Mouse (Mus musculus) hindbrain, embryonic 16.5 days (tissue): Measurements from ENCODE around the gene Mxra7. TPM values are rescaled to one million over a fixed set of nuclear protein-coding genes. Genes with fewer than 3 reads are reported as not detected.
"Not testable (repeated sequence)": the region's sequence is repeated elsewhere in the genome, so short reads cannot be mapped to it uniquely, and the experiment has no call there.

ENCODE experiments used
- ATAC-seq: fragments of 200-750 bp; cut with Nextera tagmentation; 2 replicates; pipeline ENCODE4 v1.8.0; 2017; ENCODE audit warnings: moderate TSS enrichment, moderate library complexity
- H3K27ac ChIP-seq: fragments of 300-500 bp; sonication (generic); 2 replicates; pipeline ENCODE4 v1.5.1; 2014; ENCODE audit warnings: low read depth, mild to moderate bottlenecking, control low read depth, low read length, moderate library complexity
- H3K27me3 ChIP-seq: fragments of 300-500 bp; sonication (generic); replicated peaks from 2 replicates; pipeline ENCODE4 v1.6.1; 2014; ENCODE audit warnings: low read length; ENCODE audit not compliant: control insufficient read depth, insufficient read depth
- H3K36me3 ChIP-seq: fragments of 300-500 bp; sonication (generic); 2 replicates; pipeline ENCODE4 v1.6.1; 2014; ENCODE audit warnings: mild to moderate bottlenecking, low read length, moderate library complexity, mixed read lengths; ENCODE audit not compliant: control insufficient read depth, insufficient read depth
- H3K4me1 ChIP-seq: fragments of 300-500 bp; sonication (generic); 2 replicates; pipeline ENCODE4 v1.6.1; 2014; ENCODE audit warnings: low read depth, low read length; ENCODE audit not compliant: control insufficient read depth, insufficient read depth
- H3K4me2 ChIP-seq: fragments of 300-500 bp; sonication (generic); 2 replicates; pipeline ENCODE4 v1.6.1; 2014; ENCODE audit warnings: mild to moderate bottlenecking, low read length, control low read depth, moderate library complexity
- H3K4me3 ChIP-seq: fragments of 300-500 bp; sonication (generic); 2 replicates; pipeline ENCODE4 v1.5.1; 2014; ENCODE audit warnings: mild to moderate bottlenecking, low read length, control low read depth, moderate library complexity
- H3K9ac ChIP-seq: fragments of 300-500 bp; sonication (generic); 2 replicates; pipeline ENCODE4 v1.6.1; 2014; ENCODE audit warnings: low read depth, mild to moderate bottlenecking, control low read depth, low read length, moderate library complexity
- H3K9me3 ChIP-seq: fragments of 300-500 bp; sonication (generic); 2 replicates; pipeline ENCODE4 v1.6.1; 2014; ENCODE audit warnings: mild to moderate bottlenecking, low read length, moderate library complexity; ENCODE audit not compliant: control insufficient read depth
- WGBS: fragments of 180-500 bp; shearing (Covaris S2); extraction: QIAGEN DNeasy Blood & Tissue Kit; methylation state at CpG from one replicate; pipeline ENCODE4 v1.1.7; 2014; 5-methylcytosine and 5-hydroxymethylcytosine counted together
- polyA plus RNA-seq: library from polyadenylated mRNA; unstranded; fragments of >200 nt; fragmentation: Nextera tagmentation; extraction: Ambion mirVana; gene quantifications from 2 replicates; pipeline ENCODE4 v1.2.1, GENCODE M21; 2015

Mxra7 gene
- polyA plus RNA-seq, 1 experiment from 2014 or later, result 37.7 TPM

DNA sequence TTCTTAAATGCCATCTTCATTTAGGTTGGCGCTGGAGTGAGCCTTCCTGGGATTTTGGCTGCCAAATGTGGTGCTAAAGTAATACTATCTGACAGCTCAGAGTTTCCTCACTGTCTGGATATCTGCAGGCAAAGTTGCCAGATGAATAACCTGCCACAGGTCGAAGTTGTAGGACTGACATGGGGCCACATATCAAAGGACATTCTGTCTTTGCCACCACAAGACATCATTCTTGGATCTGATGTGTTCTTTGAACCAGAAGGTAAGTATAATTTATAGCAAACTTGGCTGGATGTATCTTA lies 21.0 kb upstream of the Mxra7 start:
- not testable (repeated sequence) for H3K27ac ChIP-seq, H3K4me3 ChIP-seq, H3K4me2 ChIP-seq, ATAC-seq, H3K9ac ChIP-seq, H3K9me3 ChIP-seq, H3K27me3 ChIP-seq, H3K36me3 ChIP-seq
- 76% methylated on average over 2 of the region's 2 CpGs for WGBS
- peaks cover 20% of the 10 kb centered on the region for H3K4me1 ChIP-seq

- Histone ChIP-seq H3K4me2 (no peak overlapping the region), H3K9ac (no peak overlapping the region), H3K4me1 (peaks cover 20% of the 10 kb centered on the region), H3K36me3 (peaks cover 8% of the 10 kb centered on the region; the same call in 1 of the 2 replicates), H3K9me3 (no peaks in the 10 kb centered on the region), H3K27me3 (no peaks in the 10 kb centered on the region), H3K27ac (no peak overlapping the region), H3K4me3 (no peak overlapping the region)
- ATAC-seq, result no peak
- whole genome bisulfite sequencing, result 82% methylated on average over 5 of the region's 5 CpGs
Observed at GRCm38 (mm10) chr11:116848086-116848876, 20.4 kb upstream of the Mxra7 start.

DNA sequence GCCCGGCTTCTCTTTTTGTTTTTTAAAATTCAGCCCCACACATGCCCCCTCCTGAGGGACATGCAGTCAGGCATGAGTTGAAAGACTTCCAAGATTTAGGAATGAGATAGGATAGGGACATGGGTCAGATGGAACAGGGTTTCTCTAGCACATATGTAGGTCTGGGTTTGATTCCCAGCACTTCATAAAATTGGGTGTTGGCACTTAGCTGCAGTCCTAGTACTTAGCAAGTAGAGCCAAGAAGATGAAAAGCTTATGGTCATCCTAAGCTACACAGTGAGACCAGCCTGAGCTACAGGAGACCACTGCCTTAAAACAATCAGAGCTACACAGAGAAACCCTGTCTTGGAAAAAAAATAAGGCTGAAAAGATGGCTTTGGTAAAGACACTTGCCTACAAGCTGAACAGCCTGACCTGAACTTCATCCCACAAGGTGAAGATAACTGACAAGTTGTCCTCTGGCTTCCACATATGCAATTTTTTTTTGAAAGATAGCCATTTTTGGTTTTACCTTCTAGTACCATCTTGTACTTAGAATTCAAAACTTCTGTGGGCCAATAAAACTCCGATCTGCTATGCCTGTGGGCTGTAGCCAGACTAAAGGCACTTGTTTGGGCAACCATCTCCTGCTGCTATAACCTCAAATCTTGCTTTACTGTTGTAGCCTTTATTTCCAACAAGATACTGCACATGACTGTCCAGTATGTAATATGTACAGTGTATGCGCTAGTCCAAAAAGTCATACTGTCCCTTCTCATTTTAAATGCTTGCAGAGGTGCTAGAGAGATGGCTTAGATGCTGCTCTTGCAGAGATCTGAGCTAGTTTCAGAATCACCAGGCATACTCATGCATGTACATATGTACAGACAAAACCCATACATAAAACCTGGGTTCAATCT lies 19.6 kb upstream of the Mxra7 start:
- Histone ChIP-seq H3K4me1 (peaks cover 20% of the 10 kb centered on the region), H3K4me3 (no peak overlapping the region), H3K27me3 (no peaks in the 10 kb centered on the region), H3K36me3 (peaks cover 8% of the 10 kb centered on the region; the same call in 1 of the 2 replicates), H3K27ac (no peak overlapping the region), H3K9me3 (no peaks in the 10 kb centered on the region), H3K4me2 (no peak overlapping the region), H3K9ac (no peak overlapping the region)
- ATAC-seq, result no peak
- WGBS, result 88% methylated on average over 3 of the region's 3 CpGs

DNA sequence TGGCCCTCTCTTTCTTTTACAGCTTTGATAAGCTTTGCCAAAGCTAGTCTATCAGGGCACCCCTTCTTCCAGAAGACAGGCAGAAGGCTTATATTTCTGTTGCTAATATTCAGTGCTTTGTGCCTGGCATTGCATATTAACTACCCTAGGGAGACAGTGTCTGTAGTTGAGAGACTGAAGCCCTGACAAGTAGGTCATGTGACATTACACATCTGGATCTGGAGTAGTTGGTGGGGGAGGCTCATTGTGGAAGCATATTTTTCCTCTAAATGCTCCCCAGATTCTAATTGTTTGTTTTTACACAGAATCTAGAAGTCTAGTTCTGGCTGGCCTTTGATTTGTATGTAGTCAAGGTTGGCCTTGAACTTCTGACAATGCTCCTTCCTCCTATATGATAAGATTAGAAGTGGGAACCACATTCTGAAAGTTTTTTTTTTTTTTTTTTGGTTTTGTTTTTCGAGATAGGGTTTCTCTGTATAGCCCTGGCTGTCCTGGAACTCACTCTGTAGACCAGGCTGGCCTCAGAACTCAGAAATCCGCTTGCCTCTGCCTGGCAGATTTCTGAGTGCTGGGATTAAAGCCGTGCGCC lies 18.8 kb upstream of the Mxra7 start:
- Histone ChIP-seq H3K4me3 (no peak overlapping the region), H3K27ac (no peak overlapping the region), H3K9ac (no peak overlapping the region), H3K36me3 (peaks cover 8% of the 10 kb centered on the region; the same call in 1 of the 2 replicates), H3K4me2 (no peak overlapping the region), H3K4me1 (peaks cover 25% of the 10 kb centered on the region), H3K27me3 (no peaks in the 10 kb centered on the region), H3K9me3 (no peaks in the 10 kb centered on the region)
- WGBS, result 80% methylated on average over 4 of the region's 4 CpGs
- ATAC-seq, result no peak

DNA sequence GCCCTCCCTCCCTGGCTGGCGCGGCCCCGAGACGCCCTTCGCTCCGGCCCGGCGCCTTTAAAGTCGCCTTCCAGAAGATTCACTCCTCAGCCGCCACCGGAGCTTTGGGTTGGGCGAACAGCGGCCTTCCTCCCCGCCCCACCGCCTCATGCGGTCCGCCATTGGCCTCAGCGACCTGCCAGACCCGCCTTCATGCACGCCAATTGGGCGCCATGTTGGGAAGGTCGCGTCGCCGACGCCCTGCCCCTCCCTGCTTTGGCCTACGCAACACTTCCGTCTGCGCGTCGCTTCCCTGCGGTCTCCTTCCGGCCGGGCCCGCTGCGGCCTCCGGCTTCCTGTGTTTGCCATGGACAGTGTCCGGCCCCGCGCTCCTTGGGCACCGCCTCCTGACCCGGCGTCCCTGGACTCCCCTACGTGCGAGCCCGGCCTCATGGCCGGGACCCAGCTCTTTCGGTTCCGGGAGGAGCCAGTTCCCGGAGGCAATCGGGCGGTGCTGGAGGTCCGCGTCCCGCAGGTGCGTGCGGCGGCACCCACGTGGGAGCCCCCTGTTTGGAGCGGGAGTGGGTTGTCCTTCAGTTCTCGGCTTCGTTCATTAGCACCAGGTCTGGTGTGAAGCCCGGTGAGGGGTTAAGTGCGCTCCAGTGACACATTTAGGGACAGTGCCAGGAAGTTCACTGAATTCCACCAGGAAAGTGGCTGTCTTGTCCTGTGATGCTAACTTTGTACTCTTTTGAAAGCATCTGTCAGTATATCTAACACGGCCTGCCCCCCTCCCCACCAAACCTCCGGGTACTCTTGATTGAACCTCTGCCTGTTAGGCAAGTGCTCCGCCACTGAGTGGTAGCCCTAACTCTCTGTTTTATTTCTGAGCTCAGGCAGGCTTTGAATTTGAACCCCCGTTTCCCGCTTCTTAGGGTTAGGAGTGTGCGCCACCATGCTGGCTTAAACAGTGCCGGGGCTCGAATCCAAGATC lies 15.7 kb upstream of the Mxra7 start, which contains the start of the genes Mettl23 and Jmjd6:
TSS of gene Mettl23 (plus strand) at position 18 of the 973 bp plus-strand sequence.
TSS of gene Jmjd6 (minus strand) at position 189 of the 973 bp plus-strand sequence.
- ATAC-seq, result peak; percentile 97
- peak within 1 kb of the TSS; percentile 98 for H3K27ac ChIP-seq
- peaks cover 32% of the 10 kb centered on the region for H3K4me1 ChIP-seq
- no peaks in the 10 kb centered on the region for H3K27me3 ChIP-seq
- peaks cover 15% of the 10 kb centered on the region for H3K36me3 ChIP-seq
- H3K9me3 ChIP-seq, result no peaks in the 10 kb centered on the region
- H3K9ac ChIP-seq, result peak within 1 kb of the TSS; percentile 88
- under 1% methylated on average over 72 of the region's 72 CpGs for WGBS
- H3K4me2 ChIP-seq, result peak within 1 kb of the TSS; percentile 61
- H3K4me3 ChIP-seq, result peak within 1 kb of the TSS; percentile 86

GRCm38 (mm10) chr11:116842531-116843260 lies 14.8 kb upstream of the Mxra7 start:
- Histone ChIP-seq H3K36me3 (peaks cover 19% of the 10 kb centered on the region), H3K9me3 (no peaks in the 10 kb centered on the region), H3K27me3 (no peaks in the 10 kb centered on the region), H3K4me1 (peaks cover 32% of the 10 kb centered on the region), H3K4me2 (peak overlapping the region; percentile 61), H3K9ac (peak overlapping the region; percentile 88), H3K4me3 (peak overlapping the region; percentile 86), H3K27ac (peak overlapping the region; percentile 98)
- WGBS, result under 1% methylated on average over 61 of the region's 73 CpGs
- peak; percentile 67 for ATAC-seq

GRCm38 (mm10) chr11:116840748-116841147 lies 12.9 kb upstream of the Mxra7 start:
- H3K36me3 ChIP-seq, result peaks cover 33% of the 10 kb centered on the region
- no peaks in the 10 kb centered on the region for H3K27me3 ChIP-seq
- H3K9ac ChIP-seq, result no peak overlapping the region; the same call in 1 of the 2 replicates
- H3K4me3 ChIP-seq, result no peak overlapping the region
- 87% methylated on average over 4 of the region's 4 CpGs for WGBS
- H3K27ac ChIP-seq, result no peak overlapping the region
- peaks cover 32% of the 10 kb centered on the region for H3K4me1 ChIP-seq
- peak overlapping the region; percentile 61 for H3K4me2 ChIP-seq
- ATAC-seq, result no peak
- no peaks in the 10 kb centered on the region for H3K9me3 ChIP-seq

DNA sequence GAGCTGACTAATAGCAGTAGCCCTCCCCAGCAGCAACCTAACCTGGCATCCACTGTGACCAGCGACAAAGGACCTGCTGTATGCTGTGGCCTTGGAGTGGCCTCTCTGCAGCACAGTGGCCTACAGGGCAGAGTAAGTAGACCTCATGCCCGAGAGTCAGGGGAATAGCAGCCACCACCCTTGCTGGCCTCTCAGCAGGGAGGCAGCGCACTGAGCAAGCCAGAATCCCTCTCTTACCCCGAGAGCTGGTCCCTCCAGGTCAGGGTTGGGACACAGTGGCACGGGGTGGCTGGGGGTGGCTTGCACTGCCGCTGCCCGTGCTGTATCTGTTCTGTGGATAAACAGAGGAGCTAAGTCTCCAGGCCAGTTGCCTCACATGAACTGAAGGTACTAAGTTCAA lies 11.8 kb upstream of the Mxra7 start:
- Histone ChIP-seq H3K4me1 (peaks cover 32% of the 10 kb centered on the region), H3K9me3 (no peaks in the 10 kb centered on the region), H3K27me3 (no peaks in the 10 kb centered on the region), H3K4me3 (no peak overlapping the region), H3K9ac (peak overlapping the region; percentile 23; the same call in 1 of the 2 replicates), H3K4me2 (no peak overlapping the region; the same call in 1 of the 2 replicates), H3K36me3 (peaks cover 37% of the 10 kb centered on the region), H3K27ac (no peak overlapping the region)
- WGBS, result 75% methylated on average over 7 of the region's 7 CpGs
- no peak for ATAC-seq
